Mouse (Mus musculus): ENCODE measurements at regions not wholly inside any gene's neighbourhood (a gene's known extent, or its start where the extent isn't known, plus 50 kb on each side); places are given as distances from the start of the nearest gene placed in this dataset.

- DNase-seq (ENCODE audit: low spot score in 2 of 2): no peak
Observed at GRCm38 (mm10) chr9:72217296-72218028, 57.2 kb upstream of the Zfp280d start.

GRCm38 (mm10) chr9:72218736-72219135 lies 55.9 kb upstream of the Zfp280d start:
- DNase-seq (ENCODE audit: low spot score in 2 of 2): no peak

DNA sequence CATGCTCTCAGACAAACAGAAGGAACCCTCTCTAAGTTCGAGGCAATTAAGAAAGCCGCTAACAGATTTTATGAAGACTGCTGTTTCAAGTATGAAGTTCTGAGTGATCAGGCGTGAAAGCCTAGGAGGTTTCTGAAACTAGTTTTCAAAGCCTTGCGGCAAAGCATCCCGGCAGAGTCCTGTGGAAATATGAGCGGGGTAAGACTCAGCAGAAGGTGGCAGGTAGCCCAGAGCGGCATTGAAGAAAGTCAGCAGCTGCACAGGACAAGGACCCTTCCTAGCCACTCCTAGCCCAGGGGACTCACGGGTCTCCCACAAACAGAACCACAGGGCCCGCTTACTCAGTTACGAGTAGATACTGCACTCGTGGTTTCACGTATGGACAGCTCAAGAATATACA lies 54.8 kb upstream of the Zfp280d start:
- no peak for DNase-seq (ENCODE audit: low spot score in 2 of 2)

GRCm38 (mm10) chr9:72221333-72221732 lies 53.3 kb upstream of the Zfp280d start:
- no peak for DNase-seq (ENCODE audit: low spot score in 2 of 2)
